Mouse (Mus musculus) heart, postnatal 36 days (tissue): ENCODE results near the gene Nfkbid. TPM values are rescaled to one million over a fixed set of nuclear protein-coding genes. Genes with fewer than 3 reads are reported as not detected.
"Not testable (repeated sequence)": the region's sequence is repeated elsewhere in the genome, so short reads cannot be mapped to it uniquely, and the experiment has no call there.

ENCODE experiments used
- DNase-seq, 2 experiments: peaks; one replicate each; pipeline ENCODE4 v3.0.0; 2021 to 2022
- intact Hi-C: fragments of 180-260 bp; cut with DNase I; formaldehyde crosslinking; loops from one replicate; pipeline ENCODE4 v1.15.1; 2025
- total RNA-seq, 2 experiments: library from RNA; stranded (reverse); gene quantifications; 2 replicates each; pipeline ENCODE4 v1.2.3; 2021

Nfkbid gene
- total RNA-seq, 2 experiments from 2014 or later: 0.27 to 0.28 TPM

GRCm38 (mm10) chr7:30459484-30459883 lies 38.0 kb downstream of the Nfkbid start:
- intact Hi-C loops: no loop called here
- no peak for DNase-seq

- no peak for DNase-seq
- intact Hi-C loops: no loop called here
These were observed 42.0 kb downstream of the Nfkbid start for GRCm38 (mm10) chr7:30463568-30463967.

GRCm38 (mm10) chr7:30463996-30464395 lies 42.5 kb downstream of the Nfkbid start:
- DNase-seq: no peak
- intact Hi-C loops: no loop called here

GRCm38 (mm10) chr7:30464816-30465300 lies 43.3 kb downstream of the Nfkbid start:
- intact Hi-C loops: no loop called here
- no peak for DNase-seq

- intact Hi-C loops: loop anchor here (2.0 kb wide), 1 partner anchor 100 kb away; no protein-coding TSS in a partner anchor
- DNase-seq: peak in 1 of 2 experiments; percentile 38
These were observed 50.9 kb downstream of the Nfkbid start for GRCm38 (mm10) chr7:30472411-30472810.

- no peak for DNase-seq
- intact Hi-C loops: no loop called here
These were observed 53.5 kb downstream of the Nfkbid start for GRCm38 (mm10) chr7:30474999-30475398.

- intact Hi-C loops, DNase-seq: not testable (repeated sequence)
These were observed 54.6 kb downstream of the Nfkbid start for GRCm38 (mm10) chr7:30476136-30476535.

GRCm38 (mm10) chr7:30477415-30478381 lies 56.2 kb downstream of the Nfkbid start:
- no peak for DNase-seq
- intact Hi-C loops: no loop called here

Other genes starting within 250 kb of the Nfkbid start
- 1,000 to 10,000 TPM; 2,810 to 3,153 TPM for gene Cox7a1, start 237.6 kb upstream of the Nfkbid start, total RNA-seq
- 100 to 1,000 TPM; 289 to 298 TPM for gene Capns1, start 222.9 kb upstream of the Nfkbid start, total RNA-seq
- gene Polr2i, start 189.8 kb upstream of the Nfkbid start, total RNA-seq: 10 to 100 TPM; 52.3 to 59.5 TPM
- gene Tbcb, start 189.5 kb upstream of the Nfkbid start, total RNA-seq: 10 to 100 TPM; 58.8 to 61.7 TPM
- not detected for gene Ovol3, start 186.0 kb upstream of the Nfkbid start, total RNA-seq
- gene Thap8, start 141.6 kb upstream of the Nfkbid start, total RNA-seq: under 1 TPM; 0.22 to 0.35 TPM
- gene Wdr62, start 141.3 kb upstream of the Nfkbid start, total RNA-seq: 1 to 10 TPM; 1.5 to 1.9 TPM
- 10 to 100 TPM in 1 of 2 experiments, 1 to 10 TPM in 1; 6.0 to 11.4 TPM for gene Clip3, start 130.0 kb upstream of the Nfkbid start, total RNA-seq
- 10 to 100 TPM; 22.0 to 23.0 TPM for gene Alkbh6, start 113.0 kb upstream of the Nfkbid start, total RNA-seq
- gene Syne4, start 106.9 kb upstream of the Nfkbid start, total RNA-seq: 1 to 10 TPM in 1 of 2 experiments, under 1 TPM in 1; 0.81 to 1.3 TPM
- under 1 TPM; 0.65 to 0.78 TPM for gene E130208F15Rik, start 100.0 kb upstream of the Nfkbid start, total RNA-seq
- 10 to 100 TPM; 12.0 to 12.5 TPM for gene Sdhaf1, start 97.8 kb upstream of the Nfkbid start, total RNA-seq
- gene Lrfn3, start 59.0 kb upstream of the Nfkbid start, total RNA-seq: 1 to 10 TPM; 1.3 to 1.4 TPM
- gene Tyrobp, start 8.0 kb upstream of the Nfkbid start, total RNA-seq: 10 to 100 TPM; 22.1 to 22.4 TPM
- not detected for gene Hcst, start 1.9 kb upstream of the Nfkbid start, total RNA-seq
- gene Aplp1, start 23.8 kb downstream of the Nfkbid start, total RNA-seq: 1 to 10 TPM; 2.7 to 3.1 TPM
- gene Kirrel2, start 36.0 kb downstream of the Nfkbid start, total RNA-seq: not detected
- gene Nphs1, start 36.6 kb downstream of the Nfkbid start, total RNA-seq: not detected
- not detected for gene Prodh2, start 71.9 kb downstream of the Nfkbid start, total RNA-seq
- under 1 TPM; 0.56 to 0.89 TPM for gene Arhgap33, start 113.3 kb downstream of the Nfkbid start, total RNA-seq
- gene Hspb6, start 130.4 kb downstream of the Nfkbid start, total RNA-seq: 100 to 1,000 TPM; 749 to 757 TPM
- gene Proser3, start 130.6 kb downstream of the Nfkbid start, total RNA-seq: 1 to 10 TPM; 3.3 to 5.4 TPM
- gene Lin37, start 138.1 kb downstream of the Nfkbid start, total RNA-seq: 10 to 100 TPM; 13.4 to 16.0 TPM
- gene U2af1l4, start 141.6 kb downstream of the Nfkbid start, total RNA-seq: 10 to 100 TPM; 62.9 to 63.4 TPM
- gene Gm49396, start 141.6 kb downstream of the Nfkbid start, total RNA-seq: 1 to 10 TPM; 1.4 to 1.6 TPM
- gene Psenen, start 141.9 kb downstream of the Nfkbid start, total RNA-seq: 10 to 100 TPM; 75.8 to 81.6 TPM
- gene Igflr1, start 143.7 kb downstream of the Nfkbid start, total RNA-seq: 1 to 10 TPM in 1 of 2 experiments, under 1 TPM in 1; 0.67 to 1.2 TPM
- 10 to 100 TPM; 18.5 to 20.5 TPM for gene Kmt2b, start 167.0 kb downstream of the Nfkbid start, total RNA-seq
- not detected for gene Zbtb32, start 177.2 kb downstream of the Nfkbid start, total RNA-seq
- gene Upk1a, start 191.1 kb downstream of the Nfkbid start, total RNA-seq: under 1 TPM; 0.19 to 0.56 TPM
- gene Cox6b1, start 204.4 kb downstream of the Nfkbid start, total RNA-seq: 1,000 to 10,000 TPM; 4,758 to 4,785 TPM
- gene Etv2, start 214.1 kb downstream of the Nfkbid start, total RNA-seq: not detected
- gene Rbm42, start 228.6 kb downstream of the Nfkbid start, total RNA-seq: 10 to 100 TPM; 51.9 to 54.5 TPM
- gene Haus5, start 243.3 kb downstream of the Nfkbid start, total RNA-seq: 1 to 10 TPM; 6.0 to 6.4 TPM
- gene Pmis2, start 249.9 kb downstream of the Nfkbid start, total RNA-seq: under 1 TPM in 1 of 2 experiments, not detected in 1; 0.49 TPM